Comparison of ENCODE assay signal across 10 mouse cellular contexts in the genomic region with DNA sequence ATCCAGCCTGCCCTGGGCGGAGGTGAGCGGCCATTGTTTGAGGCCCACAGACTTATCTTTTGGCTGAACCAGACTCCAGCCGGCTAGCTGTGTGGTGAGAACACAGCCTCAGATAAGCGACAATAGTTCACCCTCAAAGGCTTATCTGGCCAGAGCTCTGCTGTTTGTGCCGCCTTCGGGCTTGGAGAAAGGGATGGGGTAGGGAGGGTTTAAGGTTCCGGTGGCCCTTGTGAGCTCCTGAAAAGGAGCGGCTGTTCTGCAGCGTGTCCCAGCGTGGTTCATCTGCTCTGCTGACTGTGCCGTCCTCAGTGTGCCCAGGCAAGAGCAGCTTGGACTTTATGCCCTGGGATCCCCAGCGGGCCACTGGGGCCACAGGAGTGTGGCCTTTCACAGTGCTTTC. TPM values are rescaled to one million over a fixed set of nuclear protein-coding genes. Genes with fewer than 3 reads are reported as not detected.
A peak's percentile ranks its signal among the peaks of the same experiment; 100 is the strongest.
DNase-seq lines count a peak whose midpoint lies in the region; ATAC-seq and TF ChIP-seq lines count a peak whose summit lies in the region.
"Had no signal": no experiment of that assay in that cellular context is flagged by ENCODE, and none has a peak within 500 bp of the region (broad histone marks: within the 10 kb centered on the region; RNA-seq: fewer than 3 reads in every experiment).

No protein-coding gene starts in this region.

- peaks cover 20% of the 10 kb centered on the region for H3K4me1 ChIP-seq in lung, postnatal 0 days (ENCODE audit: insufficient read depth, low read depth, low read length)
- H3K4me1 ChIP-seq in lung, adult 2 months (ENCODE audit: control insufficient read depth, insufficient read depth, low read length) = peaks cover 44% of the 10 kb centered on the region
- peaks cover 2% of the 10 kb centered on the region; the same call in 1 of the 2 replicates for H3K4me1 ChIP-seq in embryonic facial prominence, embryonic 11.5 days (ENCODE audit: control insufficient read depth, insufficient read depth, low read length)
- peaks cover 50% of the 10 kb centered on the region for H3K4me1 ChIP-seq in intestine, embryonic 15.5 days (replicated peaks)
- peaks cover 31% of the 10 kb centered on the region for H3K4me1 ChIP-seq in small intestine, adult 2 months (ENCODE audit: control insufficient read depth, insufficient read depth, insufficient read length, low read length)

- no peak for ATAC-seq in lung, postnatal 0 days
- ATAC-seq in embryonic facial prominence, embryonic 11.5 days (replicated peaks; ENCODE audit: insufficient number of reproducible peaks, low FRiP score, low TSS enrichment, low read depth) = no peak
- ATAC-seq in intestine, embryonic 15.5 days = peak; percentile 26
- ATAC-seq in CD4-positive, CD25-positive, alpha-beta regulatory T cell, adult 4 months = no peak
- ATAC-seq: Patski had no signal

- 71% methylated on average over 12 of the region's 12 CpGs for WGBS in lung, postnatal 0 days
- 50% methylated on average over 12 of the region's 12 CpGs for WGBS in lung, adult 2 months
- 91% methylated on average over 12 of the region's 12 CpGs for WGBS in embryonic facial prominence, embryonic 11.5 days
- 68% methylated on average over 12 of the region's 12 CpGs for WGBS in intestine, embryonic 15.5 days
- WGBS in small intestine, adult 2 months = 34% methylated on average over 12 of the region's 12 CpGs

- no peaks in the 10 kb centered on the region for H3K27me3 ChIP-seq in lung, postnatal 0 days (replicated peaks; ENCODE audit: insufficient read depth, low read length)
- H3K27me3 ChIP-seq in embryonic facial prominence, embryonic 11.5 days (ENCODE audit: control insufficient read depth, insufficient read depth, low read length) = no peaks in the 10 kb centered on the region
- no peaks in the 10 kb centered on the region for H3K27me3 ChIP-seq in intestine, embryonic 15.5 days (replicated peaks)
- H3K27me3 ChIP-seq in small intestine, adult 2 months (ENCODE audit: control insufficient read depth, insufficient read depth, low read length) = no peaks in the 10 kb centered on the region
- H3K27me3 ChIP-seq: Patski had no signal

- H3K4me2 ChIP-seq in lung, postnatal 0 days (replicated peaks; ENCODE audit: low read depth, low read length) = 0 out of 2 replicates have a peak overlapping the region, but pooled peaks have one; percentile 17
- H3K4me2 ChIP-seq in embryonic facial prominence, embryonic 11.5 days (ENCODE audit: low read depth, low read length) = no peak overlapping the region
- H3K4me2 ChIP-seq in intestine, embryonic 15.5 days (replicated peaks) = 0 out of 2 replicates have a peak overlapping the region, but pooled peaks have one; percentile 36

- TF ChIP-seq EP300 in lung, postnatal 0 days (IDR thresholded peaks at IDR 0.05) = no peak

- H3K9me3 ChIP-seq in lung, postnatal 0 days (ENCODE audit: low read length) = no peaks in the 10 kb centered on the region
- no peaks in the 10 kb centered on the region for H3K9me3 ChIP-seq in embryonic facial prominence, embryonic 11.5 days (replicated peaks; ENCODE audit: control insufficient read depth, low read length)
- no peaks in the 10 kb centered on the region for H3K9me3 ChIP-seq in intestine, embryonic 15.5 days

- TF ChIP-seq POLR2A in lung, adult 2 months (IDR thresholded peaks at IDR 0.05; ENCODE audit: borderline replicate concordance, extremely low read depth, low read depth, low read length) = no peak
- no peak for TF ChIP-seq POLR2A in small intestine, adult 2 months (IDR thresholded peaks at IDR 0.05; ENCODE audit: low read depth, low read length)

- no peak overlapping the region for H3K9ac ChIP-seq in lung, postnatal 0 days (replicated peaks; ENCODE audit: low read depth)
- H3K9ac ChIP-seq in embryonic facial prominence, embryonic 11.5 days (replicated peaks; ENCODE audit: low read length) = no peak overlapping the region
- no peak overlapping the region for H3K9ac ChIP-seq in intestine, embryonic 15.5 days

- H3K4me3 ChIP-seq in lung, postnatal 0 days (ENCODE audit: low read depth, low read length) = no peak overlapping the region
- no peak overlapping the region for H3K4me3 ChIP-seq in lung, adult 2 months (replicated peaks; ENCODE audit: extremely low read depth, low read depth, low read length)
- H3K4me3 ChIP-seq in embryonic facial prominence, embryonic 11.5 days (ENCODE audit: low read depth, low read length) = no peak overlapping the region
- no peak overlapping the region for H3K4me3 ChIP-seq in intestine, embryonic 15.5 days (replicated peaks)
- no peak overlapping the region for H3K4me3 ChIP-seq in small intestine, adult 2 months (ENCODE audit: low read depth, low read length)

- DNase-seq in lung, postnatal 0 days (ENCODE audit: low spot score) = no peak
- DNase-seq in lung, adult 2 months = no peak
- DNase-seq in embryonic facial prominence, embryonic 11.5 days (ENCODE audit: low spot score) = no peak
- DNase-seq in cerebellum, postnatal 36 days = no peak
- no peak for DNase-seq in right cerebral cortex, adult 18-20 months
- DNase-seq: adrenal gland, postnatal 36 days had no signal

- peaks cover 31% of the 10 kb centered on the region; the same call in 1 of the 2 replicates for H3K36me3 ChIP-seq in lung, postnatal 0 days (ENCODE audit: insufficient read depth, low read length)
- H3K36me3 ChIP-seq in embryonic facial prominence, embryonic 11.5 days (replicated peaks; ENCODE audit: control insufficient read depth, insufficient read depth, low read depth, low read length) = peaks cover 4% of the 10 kb centered on the region
- H3K36me3 ChIP-seq in intestine, embryonic 15.5 days = peaks cover 17% of the 10 kb centered on the region; the same call in 1 of the 2 replicates
- H3K36me3 ChIP-seq in small intestine, adult 2 months (ENCODE audit: control insufficient read depth, insufficient read depth, low read length) = peaks cover 62% of the 10 kb centered on the region

- H3K27ac ChIP-seq in lung, postnatal 0 days (ENCODE audit: low read length) = no peak overlapping the region
- 0 out of 2 replicates have a peak overlapping the region, but pooled peaks have one; percentile 38 for H3K27ac ChIP-seq in embryonic facial prominence, embryonic 11.5 days (replicated peaks; ENCODE audit: low read depth, low read length)
- peak overlapping the region; percentile 66 for H3K27ac ChIP-seq in intestine, embryonic 15.5 days
- peak overlapping the region; percentile 93 for H3K27ac ChIP-seq in small intestine, adult 2 months (ENCODE audit: insufficient read depth, low read depth, low read length)

- no peak for TF ChIP-seq CTCF in lung, postnatal 0 days (IDR thresholded peaks at IDR 0.05)
- TF ChIP-seq CTCF in lung, adult 2 months (IDR thresholded peaks at IDR 0.05; ENCODE audit: insufficient read depth, low read length) = no peak
- no peak for TF ChIP-seq CTCF in small intestine, adult 2 months (IDR thresholded peaks at IDR 0.05; ENCODE audit: extremely low read depth, insufficient read length, insufficient replicate concordance, low read depth, low read length)

RNA-seq across cellular contexts. Expression of gene Ehd1, which starts 8.0 kb away (rescaled TPM):
- polyA plus RNA-seq in lung, postnatal 0 days (2015; fragmentation: Nextera tagmentation; extraction: Ambion mirVana) = 115 and 119 TPM in 2 replicates
- 399 and 593 TPM in 2 replicates for polyA plus RNA-seq in lung, adult 2 months (2012; rRNA removed)
- 50.9 and 58.1 TPM in 2 replicates for polyA plus RNA-seq in embryonic facial prominence, embryonic 11.5 days (2014; fragmentation: Nextera tagmentation; extraction: Ambion mirVana)
- 88.8 and 115 TPM in 2 replicates for polyA plus RNA-seq in intestine, embryonic 15.5 days (2015; fragmentation: Nextera tagmentation; extraction: Ambion mirVana)
- 315 and 714 TPM in 2 replicates for polyA plus RNA-seq in small intestine, adult 2 months (2012; rRNA removed)
- 10 to 100 TPM in 1 of 2 experiments, 1 to 10 TPM in 1; 6.4 to 22.8 TPM for polyA plus RNA-seq in CD4-positive, CD25-positive, alpha-beta regulatory T cell, adult 4 months (2017; shearing (Covaris generic))

RNA-seq across cellular contexts. Expression of gene Cdc42bpg, which starts 21.8 kb away (rescaled TPM):
- polyA plus RNA-seq in lung, postnatal 0 days (2015; fragmentation: Nextera tagmentation; extraction: Ambion mirVana) = 2.8 and 3.2 TPM in 2 replicates
- polyA plus RNA-seq in lung, adult 2 months (2012; rRNA removed) = 132 and 133 TPM in 2 replicates
- 0.43 and 0.61 TPM in 2 replicates for polyA plus RNA-seq in embryonic facial prominence, embryonic 11.5 days (2014; fragmentation: Nextera tagmentation; extraction: Ambion mirVana)
- polyA plus RNA-seq in intestine, embryonic 15.5 days (2015; fragmentation: Nextera tagmentation; extraction: Ambion mirVana) = 1.0 and 1.4 TPM in 2 replicates
- polyA plus RNA-seq in small intestine, adult 2 months (2012; rRNA removed) = 26.0 and 53.2 TPM in 2 replicates
- polyA plus RNA-seq in CD4-positive, CD25-positive, alpha-beta regulatory T cell, adult 4 months (2017; shearing (Covaris generic)) = under 1 TPM; 0.07 to 0.13 TPM

RNA-seq across cellular contexts. Expression of gene Atg2a, which starts 43.0 kb away (rescaled TPM):
- 5.1 and 5.9 TPM in 2 replicates for polyA plus RNA-seq in lung, postnatal 0 days (2015; fragmentation: Nextera tagmentation; extraction: Ambion mirVana)
- polyA plus RNA-seq in lung, adult 2 months (2012; rRNA removed) = 37.0 and 37.7 TPM in 2 replicates
- polyA plus RNA-seq in embryonic facial prominence, embryonic 11.5 days (2014; fragmentation: Nextera tagmentation; extraction: Ambion mirVana) = 6.5 and 7.7 TPM in 2 replicates
- 6.9 and 8.7 TPM in 2 replicates for polyA plus RNA-seq in intestine, embryonic 15.5 days (2015; fragmentation: Nextera tagmentation; extraction: Ambion mirVana)
- polyA plus RNA-seq in small intestine, adult 2 months (2012; rRNA removed) = 37.0 and 68.8 TPM in 2 replicates
- polyA plus RNA-seq in CD4-positive, CD25-positive, alpha-beta regulatory T cell, adult 4 months (2017; shearing (Covaris generic)) = 10 to 100 TPM; 10.4 to 14.7 TPM

RNA-seq across cellular contexts. Expression of gene Ppp2r5b, which starts 48.8 kb away (rescaled TPM):
- polyA plus RNA-seq in lung, postnatal 0 days (2015; fragmentation: Nextera tagmentation; extraction: Ambion mirVana) = 20.2 and 21.6 TPM in 2 replicates
- polyA plus RNA-seq in lung, adult 2 months (2012; rRNA removed) = 58.7 and 88.5 TPM in 2 replicates
- 25.0 and 27.8 TPM in 2 replicates for polyA plus RNA-seq in embryonic facial prominence, embryonic 11.5 days (2014; fragmentation: Nextera tagmentation; extraction: Ambion mirVana)
- 21.2 and 22.3 TPM in 2 replicates for polyA plus RNA-seq in intestine, embryonic 15.5 days (2015; fragmentation: Nextera tagmentation; extraction: Ambion mirVana)
- 64.2 and 112 TPM in 2 replicates for polyA plus RNA-seq in small intestine, adult 2 months (2012; rRNA removed)
- polyA plus RNA-seq in CD4-positive, CD25-positive, alpha-beta regulatory T cell, adult 4 months (2017; shearing (Covaris generic)) = 1 to 10 TPM; 1.2 to 1.6 TPM

RNA-seq across cellular contexts. Expression of gene Men1, which starts 50.3 kb away (rescaled TPM):
- polyA plus RNA-seq in lung, postnatal 0 days (2015; fragmentation: Nextera tagmentation; extraction: Ambion mirVana) = 42.1 and 42.7 TPM in 2 replicates
- 52.1 and 56.2 TPM in 2 replicates for polyA plus RNA-seq in lung, adult 2 months (2012; rRNA removed)
- 49.7 and 51.1 TPM in 2 replicates for polyA plus RNA-seq in embryonic facial prominence, embryonic 11.5 days (2014; fragmentation: Nextera tagmentation; extraction: Ambion mirVana)
- polyA plus RNA-seq in intestine, embryonic 15.5 days (2015; fragmentation: Nextera tagmentation; extraction: Ambion mirVana) = 68.8 and 71.9 TPM in 2 replicates
- 23.6 and 38.5 TPM in 2 replicates for polyA plus RNA-seq in small intestine, adult 2 months (2012; rRNA removed)
- 10 to 100 TPM; 16.9 to 32.1 TPM for polyA plus RNA-seq in CD4-positive, CD25-positive, alpha-beta regulatory T cell, adult 4 months (2017; shearing (Covaris generic))
